Mouse (Mus musculus) forebrain, embryonic 12.5 days (tissue): ENCODE results near the gene Ipo5. TPM values are rescaled to one million over a fixed set of nuclear protein-coding genes. Genes with fewer than 3 reads are reported as not detected.

Source experiments
- ATAC-seq: fragments of 200-750 bp; cut with Nextera tagmentation; 2 replicates; pipeline ENCODE4 v1.8.0; 2017; ENCODE audit warnings: moderate TSS enrichment; ENCODE audit not compliant: low FRiP score
- H3K27ac ChIP-seq: fragments of 300-500 bp; sonication (generic); 2 replicates; pipeline ENCODE4 v1.5.1; 2016; ENCODE audit warnings: mild to moderate bottlenecking
- H3K27me3 ChIP-seq: fragments of 300-500 bp; sonication (generic); 2 replicates; pipeline ENCODE4 v1.6.1; 2016; ENCODE audit warnings: mild to moderate bottlenecking
- H3K36me3 ChIP-seq: fragments of 300-500 bp; sonication (generic); replicated peaks from 2 replicates; pipeline ENCODE4 v1.6.1; 2016; ENCODE audit warnings: mild to moderate bottlenecking
- H3K4me1 ChIP-seq: fragments of 300-500 bp; sonication (generic); 2 replicates; pipeline ENCODE4 v1.6.1; 2016
- H3K4me2 ChIP-seq: fragments of 300-500 bp; sonication (generic); 2 replicates; pipeline ENCODE4 v1.6.1; 2016; ENCODE audit warnings: mild to moderate bottlenecking, moderate library complexity
- H3K4me3 ChIP-seq: fragments of 300-500 bp; sonication (generic); replicated peaks from 2 replicates; pipeline ENCODE4 v1.5.1; 2016; ENCODE audit warnings: mild to moderate bottlenecking
- H3K9ac ChIP-seq: fragments of 300-500 bp; sonication (generic); 2 replicates; pipeline ENCODE4 v1.6.1; 2016; ENCODE audit warnings: mild to moderate bottlenecking
- H3K9me3 ChIP-seq: fragments of 300-500 bp; sonication (generic); 2 replicates; pipeline ENCODE4 v1.6.1; 2016
- WGBS: fragments of 180-500 bp; shearing (Covaris S2); methylation state at CpG from one replicate; pipeline ENCODE4 v1.1.7; 2016; 5-methylcytosine and 5-hydroxymethylcytosine counted together
- polyA plus RNA-seq: library from polyadenylated mRNA; unstranded; fragments of >200 nt; fragmentation: Nextera tagmentation; extraction: Ambion mirVana; gene quantifications from 2 replicates; pipeline ENCODE4 v1.2.1, GENCODE M21; 2016

Ipo5 gene
- polyA plus RNA-seq, 1 experiment from 2014 or later, result 131 TPM

- Histone ChIP-seq H3K9me3 (no peaks in the 10 kb centered on the region), H3K4me3 (no peak overlapping the region), H3K36me3 (peaks cover 93% of the 10 kb centered on the region), H3K4me1 (no peaks in the 10 kb centered on the region), H3K9ac (no peak overlapping the region), H3K27me3 (no peaks in the 10 kb centered on the region), H3K27ac (no peak overlapping the region), H3K4me2 (no peak overlapping the region)
- WGBS, result 94% methylated on average over 14 of the region's 14 CpGs
- ATAC-seq, result no peak
Observed at GRCm38 (mm10) chr14:120925731-120926585, 14.9 kb downstream of the Ipo5 start.

DNA sequence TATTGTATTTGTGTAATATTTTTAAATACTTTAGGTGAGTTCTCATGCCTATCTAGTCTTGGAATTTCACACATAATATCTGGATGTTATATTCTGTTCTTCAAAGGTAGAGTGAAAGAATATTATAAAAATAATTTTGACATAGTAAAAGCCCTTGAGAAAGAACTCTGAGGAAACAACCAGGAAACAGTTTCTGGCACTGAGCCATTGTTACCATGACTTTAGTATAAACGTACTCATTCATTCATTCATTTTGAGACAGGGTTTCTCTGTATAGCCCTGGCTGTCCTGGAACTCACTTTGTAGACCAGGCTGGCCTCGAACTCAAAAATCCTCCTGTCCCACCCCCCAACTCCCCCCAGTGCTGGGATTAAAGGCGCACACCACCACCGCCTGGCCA is 20.2 kb downstream of the Ipo5 start:
- Histone ChIP-seq H3K36me3 (peaks cover 81% of the 10 kb centered on the region), H3K27ac (no peak overlapping the region), H3K4me2 (no peak overlapping the region), H3K27me3 (no peaks in the 10 kb centered on the region), H3K4me3 (no peak overlapping the region), H3K9ac (no peak overlapping the region), H3K9me3 (no peaks in the 10 kb centered on the region), H3K4me1 (no peaks in the 10 kb centered on the region)
- 86% methylated on average over 4 of the region's 4 CpGs for WGBS
- no peak for ATAC-seq

GRCm38 (mm10) chr14:120933624-120934023 is 22.6 kb downstream of the Ipo5 start:
- no peaks in the 10 kb centered on the region for H3K9me3 ChIP-seq
- no peak overlapping the region for H3K4me3 ChIP-seq
- no peak overlapping the region for H3K4me2 ChIP-seq
- H3K27me3 ChIP-seq, result no peaks in the 10 kb centered on the region
- peaks cover 81% of the 10 kb centered on the region for H3K36me3 ChIP-seq
- ATAC-seq, result no peak
- no peak overlapping the region for H3K9ac ChIP-seq
- WGBS, result 96% methylated on average over 8 of the region's 8 CpGs
- no peak overlapping the region for H3K27ac ChIP-seq
- no peaks in the 10 kb centered on the region for H3K4me1 ChIP-seq

GRCm38 (mm10) chr14:120937102-120937501 is 26.1 kb downstream of the Ipo5 start:
- no peak overlapping the region for H3K4me3 ChIP-seq
- H3K4me1 ChIP-seq, result no peaks in the 10 kb centered on the region
- H3K27me3 ChIP-seq, result no peaks in the 10 kb centered on the region
- H3K9me3 ChIP-seq, result no peaks in the 10 kb centered on the region
- no peak overlapping the region for H3K4me2 ChIP-seq
- H3K36me3 ChIP-seq, result peaks cover 95% of the 10 kb centered on the region
- no peak overlapping the region for H3K9ac ChIP-seq
- 83% methylated on average over 1 of the region's 1 CpGs for WGBS
- no peak overlapping the region for H3K27ac ChIP-seq
- ATAC-seq, result no peak

DNA sequence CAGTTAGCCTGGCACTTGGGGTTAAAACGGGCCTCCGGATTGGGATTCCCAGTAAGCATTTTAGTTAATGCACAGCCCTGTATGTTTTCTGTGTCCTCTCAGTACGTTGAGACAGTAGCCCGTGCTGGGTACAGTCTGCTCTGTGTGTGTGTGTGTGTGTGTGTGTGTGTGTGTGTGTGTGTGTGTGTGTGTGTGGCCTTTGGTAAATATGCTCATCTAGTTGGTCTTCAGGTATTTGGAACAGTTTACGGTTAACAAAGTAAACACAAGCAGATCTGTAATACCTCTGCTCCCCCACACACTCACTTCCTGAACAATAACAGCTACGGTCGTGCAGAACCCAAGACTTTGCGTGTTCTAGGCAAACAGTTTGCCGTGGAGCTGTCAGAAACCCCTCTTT is 31.8 kb downstream of the Ipo5 start:
- H3K9me3 ChIP-seq, result no peaks in the 10 kb centered on the region
- H3K4me2 ChIP-seq, result no peak overlapping the region
- 89% methylated on average over 9 of the region's 9 CpGs for WGBS
- peaks cover 96% of the 10 kb centered on the region for H3K36me3 ChIP-seq
- no peak overlapping the region for H3K9ac ChIP-seq
- no peak for ATAC-seq
- H3K27ac ChIP-seq, result no peak overlapping the region
- no peaks in the 10 kb centered on the region for H3K4me1 ChIP-seq
- no peak overlapping the region for H3K4me3 ChIP-seq
- no peaks in the 10 kb centered on the region for H3K27me3 ChIP-seq

- Histone ChIP-seq H3K27ac (no peak overlapping the region), H3K27me3 (no peaks in the 10 kb centered on the region), H3K9me3 (peaks cover 3% of the 10 kb centered on the region; the same call in 1 of the 2 replicates), H3K36me3 (peaks cover 95% of the 10 kb centered on the region), H3K4me3 (no peak overlapping the region), H3K4me1 (no peaks in the 10 kb centered on the region), H3K9ac (no peak overlapping the region), H3K4me2 (no peak overlapping the region)
- WGBS, result 91% methylated on average over 7 of the region's 7 CpGs
- ATAC-seq, result no peak
Observed at GRCm38 (mm10) chr14:120945146-120945545, 34.1 kb downstream of the Ipo5 start.

DNA sequence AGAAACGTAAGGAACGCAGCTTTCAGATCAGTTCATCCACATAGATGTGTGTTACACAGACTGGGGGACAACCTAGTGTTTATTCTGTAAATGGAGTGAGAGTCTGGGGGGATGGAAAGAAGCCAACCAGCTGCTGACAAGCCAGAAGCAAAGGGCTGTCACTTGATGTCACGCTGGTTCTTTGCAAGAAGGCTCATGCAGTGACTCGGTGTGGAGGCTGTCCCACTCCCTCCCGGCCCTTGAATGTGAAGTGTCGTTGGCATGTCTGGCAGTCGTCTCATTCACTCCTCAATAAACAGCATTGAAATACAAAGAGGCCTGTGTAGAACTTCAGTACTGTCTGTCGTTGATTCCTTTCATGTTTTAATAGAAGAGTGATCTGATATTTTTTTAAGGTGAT is 36.1 kb downstream of the Ipo5 start:
- Histone ChIP-seq H3K36me3 (peaks cover 78% of the 10 kb centered on the region), H3K4me2 (no peak overlapping the region), H3K9ac (no peak overlapping the region), H3K27me3 (no peaks in the 10 kb centered on the region), H3K27ac (no peak overlapping the region), H3K4me3 (no peak overlapping the region), H3K4me1 (no peaks in the 10 kb centered on the region), H3K9me3 (peaks cover 3% of the 10 kb centered on the region; the same call in 1 of the 2 replicates)
- no peak for ATAC-seq
- WGBS, result 66% methylated on average over 8 of the region's 8 CpGs

- no peak overlapping the region for H3K9ac ChIP-seq
- H3K9me3 ChIP-seq, result peaks cover 3% of the 10 kb centered on the region; the same call in 1 of the 2 replicates
- no peak overlapping the region for H3K4me2 ChIP-seq
- no peak overlapping the region for H3K4me3 ChIP-seq
- ATAC-seq, result no peak
- 92% methylated on average over 5 of the region's 5 CpGs for WGBS
- H3K27ac ChIP-seq, result no peak overlapping the region
- H3K36me3 ChIP-seq, result peaks cover 59% of the 10 kb centered on the region
- H3K27me3 ChIP-seq, result no peaks in the 10 kb centered on the region
- no peaks in the 10 kb centered on the region for H3K4me1 ChIP-seq
Observed at GRCm38 (mm10) chr14:120949002-120949401, 38.0 kb downstream of the Ipo5 start.

- H3K36me3 ChIP-seq, result peaks cover 48% of the 10 kb centered on the region
Observed at GRCm38 (mm10) chr14:120950068-120950467, 39.0 kb downstream of the Ipo5 start.

GRCm38 (mm10) chr14:120952434-120952833 is 41.4 kb downstream of the Ipo5 start:
- Histone ChIP-seq H3K27ac (no peak overlapping the region), H3K9me3 (peaks cover 3% of the 10 kb centered on the region; the same call in 1 of the 2 replicates), H3K4me3 (no peak overlapping the region), H3K4me2 (no peak overlapping the region), H3K27me3 (no peaks in the 10 kb centered on the region), H3K4me1 (no peaks in the 10 kb centered on the region), H3K36me3 (peaks cover 25% of the 10 kb centered on the region), H3K9ac (no peak overlapping the region)
- ATAC-seq, result no peak
- 50% methylated on average over 2 of the region's 2 CpGs for WGBS

More at GRCm38 (mm10) chr14:120950068-120950467, 39.0 kb downstream of the Ipo5 start:
- no peak for ATAC-seq
- no peak overlapping the region for H3K9ac ChIP-seq
- WGBS, result 91% methylated on average over 2 of the region's 2 CpGs
- H3K27me3 ChIP-seq, result no peaks in the 10 kb centered on the region
- no peaks in the 10 kb centered on the region for H3K4me1 ChIP-seq
- H3K27ac ChIP-seq, result no peak overlapping the region
- H3K4me3 ChIP-seq, result no peak overlapping the region
- H3K9me3 ChIP-seq, result peaks cover 3% of the 10 kb centered on the region; the same call in 1 of the 2 replicates
- no peak overlapping the region for H3K4me2 ChIP-seq

DNA sequence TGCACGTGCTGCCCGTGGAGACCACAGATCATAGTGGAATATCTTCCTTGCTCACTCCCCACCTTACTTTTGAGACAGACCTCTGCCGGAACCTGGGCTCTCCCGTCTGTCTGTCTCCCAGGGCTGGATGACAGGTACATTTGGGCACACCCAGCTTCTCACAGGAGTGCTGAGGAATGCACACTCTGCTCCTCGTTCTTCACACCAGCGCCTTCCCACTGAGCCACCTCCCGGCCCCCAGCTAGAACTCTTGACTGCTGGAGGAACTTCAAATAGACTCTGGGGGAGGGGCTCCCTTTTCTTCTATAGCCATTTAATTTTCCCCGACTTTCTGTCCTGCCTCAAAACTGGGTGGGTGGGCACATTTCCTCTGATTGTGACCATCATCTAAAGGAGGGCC is 49.5 kb downstream of the Ipo5 start:
- H3K9ac ChIP-seq, result no peak overlapping the region
- WGBS, result 51% methylated on average over 8 of the region's 8 CpGs
- no peaks in the 10 kb centered on the region for H3K36me3 ChIP-seq
- ATAC-seq, result peak; percentile 44; the same call in 1 of the 2 replicates
- H3K4me3 ChIP-seq, result no peak overlapping the region
- no peak overlapping the region for H3K4me2 ChIP-seq
- H3K4me1 ChIP-seq, result peaks cover 9% of the 10 kb centered on the region; the same call in 1 of the 2 replicates
- H3K9me3 ChIP-seq, result no peaks in the 10 kb centered on the region
- H3K27me3 ChIP-seq, result no peaks in the 10 kb centered on the region
- no peak overlapping the region for H3K27ac ChIP-seq

DNA sequence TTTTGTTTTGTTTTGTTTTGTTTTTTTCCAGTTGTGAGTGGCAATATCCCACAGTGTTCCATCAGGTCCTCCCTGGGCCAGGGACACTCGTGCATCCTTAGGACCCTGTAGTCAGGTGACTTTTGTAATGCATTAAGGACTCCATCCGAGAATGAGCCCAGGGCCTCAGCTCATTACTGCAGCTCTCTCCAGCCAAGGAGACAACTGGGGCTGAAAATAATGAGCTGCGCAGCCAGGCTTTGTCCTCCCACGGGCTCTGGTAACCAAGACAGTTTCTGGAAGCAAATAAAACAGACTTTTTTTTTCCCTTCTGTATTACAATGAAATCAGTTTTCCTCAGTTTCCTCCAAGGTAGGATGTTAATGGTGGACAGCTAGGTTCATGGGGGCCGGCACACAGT is 50.0 kb downstream of the Ipo5 start:
- Histone ChIP-seq H3K4me2 (no peak overlapping the region), H3K4me1 (peaks cover 9% of the 10 kb centered on the region; the same call in 1 of the 2 replicates), H3K36me3 (no peaks in the 10 kb centered on the region), H3K27me3 (no peaks in the 10 kb centered on the region), H3K27ac (0 out of 2 replicates have a peak overlapping the region, but pooled peaks have one; percentile 1), H3K9me3 (no peaks in the 10 kb centered on the region), H3K4me3 (no peak overlapping the region), H3K9ac (no peak overlapping the region)
- WGBS, result 36% methylated on average over 5 of the region's 5 CpGs
- peak; percentile 72; the same call in 1 of the 2 replicates for ATAC-seq

DNA sequence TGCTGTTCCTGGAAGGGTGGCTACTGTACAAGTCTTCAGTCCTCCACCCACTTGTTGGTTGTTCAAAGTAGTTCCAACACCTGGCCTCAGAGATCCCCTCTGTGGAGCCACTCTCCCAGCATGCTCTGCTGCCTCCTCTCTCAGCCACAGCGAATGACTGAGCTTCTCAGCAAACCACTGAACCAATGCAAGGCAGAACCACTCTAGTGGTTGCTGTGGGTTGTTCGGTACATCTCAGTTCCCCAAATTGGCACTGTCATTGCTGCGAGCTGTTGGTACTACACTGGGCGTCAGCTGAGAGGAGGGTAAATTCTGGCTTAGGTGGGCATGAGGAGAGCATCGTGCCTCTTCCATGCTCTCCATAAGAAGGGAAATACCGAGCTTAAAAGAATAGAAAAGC is 56.0 kb downstream of the Ipo5 start:
- Histone ChIP-seq H3K36me3 (no peaks in the 10 kb centered on the region), H3K9ac (no peak overlapping the region), H3K27ac (no peak overlapping the region), H3K27me3 (no peaks in the 10 kb centered on the region), H3K4me1 (no peaks in the 10 kb centered on the region), H3K4me3 (no peak overlapping the region), H3K4me2 (no peak overlapping the region), H3K9me3 (no peaks in the 10 kb centered on the region)
- ATAC-seq, result no peak
- WGBS, result 88% methylated on average over 6 of the region's 6 CpGs
